Mouse (Mus musculus): Measurements from ENCODE around the gene Rfc2. TPM values are rescaled to one million over a fixed set of nuclear protein-coding genes. Genes with fewer than 3 reads are reported as not detected.
A peak's percentile ranks its signal among the peaks of the same experiment; 100 is the strongest.
"Not testable (repeated sequence)": the region's sequence is repeated elsewhere in the genome, so short reads cannot be mapped to it uniquely, and the experiment has no call there.

The Rfc2 gene
- total RNA-seq, 2 experiments from 2014 or later = 17.0 to 18.0 TPM

DNA sequence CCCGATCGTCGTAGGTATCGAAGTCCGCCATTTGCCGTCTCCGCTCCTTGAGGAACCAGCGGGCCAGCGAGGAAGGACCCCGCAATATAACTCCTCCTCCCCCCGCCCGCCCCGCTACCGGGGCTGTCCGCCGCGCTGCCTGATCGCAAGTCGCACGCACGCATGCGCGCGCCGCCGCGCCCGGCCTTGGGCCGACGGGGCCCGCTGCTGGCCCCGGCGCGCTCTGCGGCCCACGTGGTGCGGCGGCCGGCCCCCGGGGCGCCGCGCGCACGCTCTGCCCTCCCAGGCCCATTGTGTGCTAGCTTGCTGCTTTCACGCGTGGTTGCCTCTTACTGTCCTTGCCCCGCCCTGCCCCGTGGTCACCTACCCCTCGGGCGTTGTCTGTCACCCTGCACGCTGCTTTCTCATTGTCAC, 58.1 kb downstream of the Rfc2 start, which contains the start of gene Eif4h:
Gene Eif4h, minus strand, starts transcription at position 222 of the 414 bp plus-strand sequence.
- intact Hi-C loops (cut with DNase I) = no loop called here
- DNase-seq = peak; percentile 95 to 96

DNA sequence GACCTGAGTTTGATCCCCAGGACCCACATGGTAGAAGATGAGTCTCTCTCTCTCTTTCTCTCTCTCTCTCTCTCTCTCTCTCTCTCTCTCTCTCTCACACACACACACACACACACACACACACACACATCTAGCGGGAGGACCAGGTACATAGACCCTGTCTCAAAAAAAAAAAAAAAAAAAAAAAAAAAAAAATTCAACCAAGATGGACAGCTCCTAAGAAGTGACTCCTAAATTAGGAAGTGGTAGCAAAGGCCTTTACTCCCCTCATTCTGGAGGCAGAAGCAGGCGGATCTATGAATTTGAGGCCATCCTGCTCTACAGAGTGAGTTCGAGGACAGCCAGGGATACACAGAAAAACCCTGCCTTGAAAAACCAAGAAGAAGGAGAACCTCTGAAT, 59.2 kb downstream of the Rfc2 start:
- no peak for DNase-seq

GRCm38 (mm10) chr5:134644121-134644520, 63.0 kb downstream of the Rfc2 start:
- intact Hi-C loops (cut with DNase I) = loop anchor here (5.0 kb wide), 1 partner anchor 43 kb away; the partner anchor contains the start of gene Limk1
- DNase-seq = no peak

More for the DNA sequence above, 59.2 kb downstream of the Rfc2 start:
- intact Hi-C loops (cut with DNase I) = loop anchor here (5.0 kb wide), 1 partner anchor 47 kb away; the partner anchor contains the start of gene Limk1

- DNase-seq = no peak
- intact Hi-C loops (cut with DNase I) = loop anchor here (5.0 kb wide), 1 partner anchor 43 kb away; the partner anchor contains the start of gene Limk1
Measured at GRCm38 (mm10) chr5:134644643-134645118, 63.5 kb downstream of the Rfc2 start.

GRCm38 (mm10) chr5:134646461-134646860, 65.3 kb downstream of the Rfc2 start:
- intact Hi-C loops (cut with DNase I) = no loop called here
- DNase-seq = no peak

- DNase-seq = no peak
- intact Hi-C loops (cut with DNase I) = no loop called here
Measured at GRCm38 (mm10) chr5:134647394-134647793, 66.2 kb downstream of the Rfc2 start.

DNA sequence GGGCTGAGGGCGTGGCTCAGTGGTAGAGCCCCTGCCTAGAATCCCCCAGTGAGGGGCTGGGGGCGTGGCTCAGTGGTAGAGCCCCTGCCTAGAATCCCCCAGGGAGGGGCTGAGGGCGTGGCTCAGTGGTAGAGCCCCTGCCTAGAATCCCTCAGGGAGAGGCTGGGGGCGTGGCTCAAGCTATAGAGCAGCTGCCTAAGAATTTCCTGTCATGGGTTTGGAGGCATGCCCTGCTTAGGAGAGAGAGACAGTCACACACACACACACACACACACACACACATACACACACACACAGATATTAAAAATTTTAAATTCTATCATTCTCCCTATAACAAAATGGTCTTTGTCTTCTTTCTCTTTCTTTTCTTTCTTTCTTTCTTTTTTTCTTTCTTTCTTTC, 67.8 kb downstream of the Rfc2 start:
- intact Hi-C loops (cut with DNase I); DNase-seq: not testable (repeated sequence)

GRCm38 (mm10) chr5:134650926-134651325, 69.8 kb downstream of the Rfc2 start:
- peak in 1 of 2 experiments; percentile 45 for DNase-seq
- intact Hi-C loops (cut with DNase I) = no loop called here

Small RNA genes within 50 kb of the gene (microRNA-seq; reads per million reads assigned to microRNA genes)
- gene Mir7228 = 0 reads per million in 2 experiments

Other genes with a start within 250 kb of the Rfc2 start
- 1 to 10 TPM; 8.2 to 9.2 TPM for gene Gtf2ird1, start 124.7 kb upstream of the Rfc2 start, total RNA-seq (2021)
- 1 to 10 TPM; 2.7 to 2.9 TPM for gene Clip2, start 28.9 kb upstream of the Rfc2 start, total RNA-seq (2021)
- gene Syna, start 21.2 kb upstream of the Rfc2 start, total RNA-seq (2021) = not detected
- gene Lat2, start 33.7 kb downstream of the Rfc2 start, total RNA-seq (2021) = 1 to 10 TPM; 1.4 TPM
- gene Eif4h, start 58.1 kb downstream of the Rfc2 start, total RNA-seq (2021) = 10 to 100 TPM; 90.2 to 93.5 TPM
- gene Limk1, start 107.2 kb downstream of the Rfc2 start, total RNA-seq (2021) = 1 to 10 TPM; 2.0 to 2.2 TPM
- 10 to 100 TPM; 24.0 to 41.8 TPM for gene Eln, start 166.0 kb downstream of the Rfc2 start, total RNA-seq (2021)

Measured in gastrocnemius, postnatal 36 days (tissue).